Mouse (Mus musculus) heart, embryonic 13.5 days (tissue): ENCODE results near the gene Lrrn2. TPM values are rescaled to one million over a fixed set of nuclear protein-coding genes. Genes with fewer than 3 reads are reported as not detected.

Experiments
- ATAC-seq: fragments of 200-750 bp; cut with Nextera tagmentation; 2 replicates; pipeline ENCODE4 v1.8.0; 2017; ENCODE audit warnings: moderate TSS enrichment; ENCODE audit not compliant: insufficient number of reproducible peaks, low FRiP score, low TSS enrichment; ENCODE audit errors: extremely low read depth
- H3K27ac ChIP-seq: fragments of 300-500 bp; sonication (generic); replicated peaks from 2 replicates; pipeline ENCODE4 v1.5.1; 2015; ENCODE audit warnings: moderate library complexity, mild to moderate bottlenecking, inconsistent platforms
- H3K27me3 ChIP-seq: fragments of 300-500 bp; sonication (generic); replicated peaks from 2 replicates; pipeline ENCODE4 v1.6.1; 2015; ENCODE audit warnings: mild to moderate bottlenecking, inconsistent platforms
- H3K36me3 ChIP-seq: fragments of 300-500 bp; sonication (generic); 2 replicates; pipeline ENCODE4 v1.6.1; 2015; ENCODE audit warnings: mild to moderate bottlenecking, inconsistent platforms
- H3K4me1 ChIP-seq: fragments of 300-500 bp; sonication (generic); 2 replicates; pipeline ENCODE4 v1.6.1; 2015; ENCODE audit warnings: inconsistent platforms
- H3K4me2 ChIP-seq: fragments of 300-500 bp; sonication (generic); 2 replicates; pipeline ENCODE4 v1.6.1; 2015; ENCODE audit warnings: inconsistent platforms, mild to moderate bottlenecking, moderate library complexity
- H3K4me3 ChIP-seq: fragments of 300-500 bp; sonication (generic); 2 replicates; pipeline ENCODE4 v1.5.1; 2015; ENCODE audit warnings: moderate library complexity, mild to moderate bottlenecking, inconsistent platforms
- H3K9ac ChIP-seq: fragments of 300-500 bp; sonication (generic); 2 replicates; pipeline ENCODE4 v1.6.1; 2015; ENCODE audit warnings: inconsistent platforms, mild to moderate bottlenecking, moderate library complexity
- H3K9me3 ChIP-seq: fragments of 300-500 bp; sonication (generic); 2 replicates; pipeline ENCODE4 v1.6.1; 2016; ENCODE audit warnings: inconsistent platforms
- WGBS: fragments of 180-500 bp; shearing (Covaris S2); methylation state at CpG from one replicate; pipeline ENCODE4 v1.1.7; 2015; ENCODE audit warnings: mixed read lengths; 5-methylcytosine and 5-hydroxymethylcytosine counted together
- polyA plus RNA-seq: library from polyadenylated mRNA; unstranded; fragments of >200 nt; fragmentation: Nextera tagmentation; extraction: Ambion mirVana; gene quantifications from 2 replicates; pipeline ENCODE4 v1.2.1, GENCODE M21; 2015

Gene Lrrn2
- polyA plus RNA-seq, 1 experiment from 2014 or later, result 8.7 TPM

DNA sequence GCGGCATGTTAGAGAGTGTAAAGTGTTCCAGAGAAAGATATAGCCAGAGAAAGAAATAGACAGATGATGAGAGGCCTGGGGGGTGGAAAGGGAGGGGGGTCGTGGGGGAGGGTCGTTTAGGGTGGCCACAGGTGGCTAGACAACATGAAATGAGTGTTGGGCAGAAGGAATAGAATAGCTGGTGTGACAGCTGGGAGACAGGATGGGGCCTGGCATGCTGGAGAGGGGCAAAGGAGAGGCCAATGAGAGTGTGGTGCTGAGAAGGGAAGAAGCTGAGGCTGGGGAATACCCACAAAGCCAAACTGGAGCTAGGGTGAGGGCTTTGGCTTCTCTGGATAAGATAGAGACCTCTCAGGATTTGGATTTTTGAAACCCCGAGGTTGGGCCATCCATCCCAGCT lies 6.6 kb downstream of the Lrrn2 start:
- WGBS, result 53% methylated on average over 4 of the region's 4 CpGs
- no peak overlapping the region for H3K4me2 ChIP-seq
- H3K9me3 ChIP-seq, result no peaks in the 10 kb centered on the region
- no peak for ATAC-seq
- no peak overlapping the region for H3K4me3 ChIP-seq
- H3K27ac ChIP-seq, result no peak overlapping the region
- H3K36me3 ChIP-seq, result no peaks in the 10 kb centered on the region
- no peak overlapping the region for H3K9ac ChIP-seq
- H3K27me3 ChIP-seq, result peaks cover 38% of the 10 kb centered on the region
- H3K4me1 ChIP-seq, result peaks cover 35% of the 10 kb centered on the region

DNA sequence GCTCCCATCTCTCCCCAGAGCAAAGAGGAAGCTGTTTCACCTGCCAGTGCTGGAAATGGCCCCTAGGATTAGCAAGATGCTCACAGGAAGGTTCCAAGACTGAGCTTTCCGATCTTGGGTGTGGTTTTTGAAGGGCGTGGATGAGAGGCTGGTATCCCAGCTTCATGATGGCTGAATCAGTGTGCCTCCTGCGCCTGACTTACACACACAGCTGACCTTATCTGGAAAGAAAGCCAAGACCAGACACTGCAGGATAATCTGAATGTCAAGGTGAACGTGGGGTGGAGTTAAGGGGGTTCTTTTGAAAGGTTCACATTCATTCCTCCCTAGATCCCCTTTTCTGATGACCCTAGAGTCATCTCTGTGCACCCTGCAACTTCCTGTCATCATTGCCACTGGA lies 8.7 kb downstream of the Lrrn2 start:
- H3K4me2 ChIP-seq, result no peak overlapping the region
- ATAC-seq, result no peak
- whole genome bisulfite sequencing, result 67% methylated on average over 4 of the region's 4 CpGs
- H3K4me3 ChIP-seq, result no peak overlapping the region
- H3K27ac ChIP-seq, result no peak overlapping the region
- no peaks in the 10 kb centered on the region for H3K9me3 ChIP-seq
- peaks cover 35% of the 10 kb centered on the region for H3K4me1 ChIP-seq
- no peak overlapping the region for H3K9ac ChIP-seq
- peaks cover 17% of the 10 kb centered on the region; the same call in 1 of the 2 replicates for H3K27me3 ChIP-seq
- no peaks in the 10 kb centered on the region for H3K36me3 ChIP-seq

DNA sequence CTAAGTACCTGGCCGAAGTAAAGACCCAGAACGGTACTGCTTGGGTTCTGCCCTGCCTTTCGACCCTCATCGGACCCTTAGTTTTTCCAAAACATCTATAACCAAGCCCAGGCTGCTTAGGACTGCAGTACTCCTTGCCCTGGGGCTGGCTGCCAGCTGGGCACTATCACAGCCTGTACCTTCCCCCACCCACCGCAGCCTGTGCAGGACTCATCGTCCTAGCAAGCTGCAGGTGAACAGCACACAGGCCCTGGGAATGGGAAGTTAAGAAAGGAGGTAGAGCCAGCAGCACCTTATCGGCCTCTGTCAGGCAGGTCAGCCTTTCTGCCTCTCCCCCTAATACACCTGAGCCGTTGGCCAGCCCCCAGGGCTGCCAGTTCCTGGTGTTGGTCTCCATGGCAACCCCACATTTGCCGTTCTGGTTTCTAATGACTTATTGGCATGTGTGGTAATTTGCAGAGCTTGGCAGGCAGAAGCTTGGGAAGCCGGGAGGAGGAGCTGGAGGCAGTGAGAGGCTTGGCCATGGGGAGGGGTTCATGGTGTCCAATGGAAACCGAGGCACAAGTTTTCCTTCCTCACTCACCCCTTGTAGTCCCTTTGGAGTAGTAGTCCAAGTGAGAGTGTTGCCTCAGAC lies 10.2 kb downstream of the Lrrn2 start:
- no peak overlapping the region for H3K9ac ChIP-seq
- no peak for ATAC-seq
- H3K27ac ChIP-seq, result no peak overlapping the region
- H3K4me3 ChIP-seq, result no peak overlapping the region
- peaks cover 13% of the 10 kb centered on the region; the same call in 1 of the 2 replicates for H3K27me3 ChIP-seq
- no peaks in the 10 kb centered on the region for H3K9me3 ChIP-seq
- H3K4me2 ChIP-seq, result no peak overlapping the region
- peaks cover 30% of the 10 kb centered on the region for H3K4me1 ChIP-seq
- 74% methylated on average over 11 of the region's 11 CpGs for WGBS
- H3K36me3 ChIP-seq, result no peaks in the 10 kb centered on the region

DNA sequence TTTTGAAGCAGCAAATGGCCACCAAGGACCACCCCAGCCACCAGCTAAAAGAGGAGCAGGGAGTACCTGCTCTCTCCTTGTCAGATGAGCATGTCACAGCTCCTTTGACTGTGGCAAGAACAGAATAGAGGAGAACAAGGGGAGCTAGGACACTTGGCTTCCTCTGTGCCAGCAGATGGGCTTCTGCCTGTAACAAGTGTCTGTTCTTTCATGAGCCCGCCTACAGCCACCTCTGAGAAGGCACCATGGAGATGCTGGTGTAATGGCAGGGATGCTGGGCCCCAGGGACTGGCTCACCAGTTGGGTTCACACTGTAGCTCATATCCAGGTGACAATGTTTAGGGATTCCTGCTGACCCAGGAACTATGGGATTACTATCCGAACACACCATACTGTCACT lies 12.0 kb downstream of the Lrrn2 start:
- Histone ChIP-seq H3K27me3 (peaks cover 13% of the 10 kb centered on the region; the same call in 1 of the 2 replicates), H3K4me3 (no peak overlapping the region), H3K9me3 (no peaks in the 10 kb centered on the region), H3K9ac (no peak overlapping the region), H3K4me1 (peaks cover 17% of the 10 kb centered on the region), H3K4me2 (no peak overlapping the region), H3K27ac (no peak overlapping the region), H3K36me3 (no peaks in the 10 kb centered on the region)
- no peak for ATAC-seq
- WGBS, result 76% methylated on average over 2 of the region's 2 CpGs

DNA sequence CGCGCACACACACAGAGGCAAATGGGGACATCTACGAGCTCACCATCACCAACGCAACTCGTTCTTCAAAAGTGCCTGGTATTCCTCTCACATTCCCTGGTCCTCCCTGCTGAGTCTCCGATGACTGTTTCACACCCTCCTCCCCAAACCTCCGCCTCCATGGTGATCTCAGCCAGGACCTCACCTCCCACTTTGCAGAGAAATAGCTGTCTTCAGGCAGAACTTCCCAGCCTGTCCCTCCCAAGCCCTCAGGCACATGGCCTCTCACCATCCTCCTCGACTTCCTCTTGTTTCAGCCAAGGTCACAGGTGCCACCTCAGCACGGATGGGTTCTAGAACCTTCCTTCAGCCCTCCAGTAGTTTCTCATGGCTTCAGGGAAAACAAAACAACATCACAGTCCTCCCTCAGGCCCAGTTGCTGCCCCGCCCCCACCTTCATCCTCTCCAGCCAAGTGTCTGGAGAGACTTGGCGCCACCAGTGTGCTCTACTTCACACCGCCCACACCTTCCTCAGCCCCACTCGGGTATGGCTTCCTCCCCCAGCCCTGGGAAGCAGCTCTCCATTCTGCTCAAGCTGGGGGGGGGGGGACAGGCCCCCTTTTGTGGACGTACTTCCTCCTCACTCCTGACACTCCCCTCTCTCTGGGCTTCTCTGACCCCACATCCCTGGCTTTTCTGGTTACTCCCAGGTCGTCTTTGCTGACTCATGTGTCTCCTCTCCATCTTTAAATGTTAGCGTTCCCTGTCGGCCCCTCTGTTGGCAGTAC lies 13.4 kb downstream of the Lrrn2 start:
- Histone ChIP-seq H3K27me3 (0 out of 2 replicates have a peak, but pooled peaks cover 6% of the 10 kb centered on the region), H3K4me1 (peaks cover 17% of the 10 kb centered on the region), H3K4me2 (0 out of 2 replicates have a peak overlapping the region, but pooled peaks have one; percentile 2), H3K27ac (no peak overlapping the region; the same call in 1 of the 2 replicates), H3K4me3 (no peak overlapping the region), H3K9ac (no peak overlapping the region), H3K9me3 (no peaks in the 10 kb centered on the region), H3K36me3 (no peaks in the 10 kb centered on the region)
- ATAC-seq, result peak; percentile 61; the same call in 1 of the 2 replicates
- 43% methylated on average over 17 of the region's 17 CpGs for WGBS

DNA sequence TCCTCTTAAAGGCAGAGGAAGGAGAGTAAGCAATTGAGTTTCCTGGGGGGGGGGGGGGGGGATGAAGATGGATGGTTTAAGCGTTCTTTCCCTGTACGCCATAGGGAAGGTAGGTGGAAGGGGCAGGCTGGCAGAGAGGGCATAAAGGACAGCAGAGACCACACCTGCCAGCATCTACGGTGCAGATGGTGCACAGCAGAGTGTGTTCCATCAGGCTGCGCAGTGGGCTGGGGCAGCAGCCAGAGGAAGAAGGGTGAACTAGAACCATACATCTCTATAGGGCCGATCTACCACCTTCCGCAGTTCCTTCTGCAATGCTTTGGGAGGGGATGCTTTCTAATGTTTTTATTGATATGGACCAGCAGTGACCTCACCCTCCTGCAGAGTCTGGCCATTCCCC lies 19.0 kb downstream of the Lrrn2 start:
- Histone ChIP-seq H3K27ac (no peak overlapping the region), H3K27me3 (peaks cover 3% of the 10 kb centered on the region; the same call in 1 of the 2 replicates), H3K36me3 (no peaks in the 10 kb centered on the region), H3K4me3 (no peak overlapping the region), H3K4me2 (no peak overlapping the region), H3K9ac (no peak overlapping the region), H3K4me1 (peaks cover 18% of the 10 kb centered on the region), H3K9me3 (no peaks in the 10 kb centered on the region)
- no peak for ATAC-seq
- WGBS, result 80% methylated on average over 6 of the region's 6 CpGs

DNA sequence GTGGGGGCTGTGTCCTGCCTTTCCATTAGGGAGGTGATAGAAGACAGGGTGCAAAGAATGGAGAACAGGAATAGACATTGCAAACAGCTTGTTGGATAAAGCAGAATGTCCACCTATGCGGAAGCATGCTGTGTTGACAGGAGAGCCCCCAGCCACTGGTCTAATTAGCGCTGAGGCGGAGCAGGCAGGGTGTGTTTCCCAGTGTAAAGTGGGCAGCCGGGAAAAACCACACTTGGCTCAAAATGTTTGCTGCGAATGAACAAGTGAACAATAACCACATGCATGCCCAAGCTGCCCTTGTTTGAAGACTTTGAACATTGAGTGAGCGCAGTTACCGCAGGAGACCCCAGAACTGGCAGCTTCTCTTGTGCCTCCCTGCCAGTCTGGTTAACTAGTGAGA lies 19.6 kb downstream of the Lrrn2 start:
- no peak overlapping the region for H3K4me3 ChIP-seq
- no peak overlapping the region for H3K4me2 ChIP-seq
- H3K4me1 ChIP-seq, result peaks cover 12% of the 10 kb centered on the region
- no peak for ATAC-seq
- no peaks in the 10 kb centered on the region for H3K36me3 ChIP-seq
- 0 out of 2 replicates have a peak, but pooled peaks cover under 1% of the 10 kb centered on the region for H3K9me3 ChIP-seq
- H3K9ac ChIP-seq, result no peak overlapping the region
- 51% methylated on average over 7 of the region's 7 CpGs for WGBS
- H3K27ac ChIP-seq, result no peak overlapping the region
- peaks cover 3% of the 10 kb centered on the region; the same call in 1 of the 2 replicates for H3K27me3 ChIP-seq

DNA sequence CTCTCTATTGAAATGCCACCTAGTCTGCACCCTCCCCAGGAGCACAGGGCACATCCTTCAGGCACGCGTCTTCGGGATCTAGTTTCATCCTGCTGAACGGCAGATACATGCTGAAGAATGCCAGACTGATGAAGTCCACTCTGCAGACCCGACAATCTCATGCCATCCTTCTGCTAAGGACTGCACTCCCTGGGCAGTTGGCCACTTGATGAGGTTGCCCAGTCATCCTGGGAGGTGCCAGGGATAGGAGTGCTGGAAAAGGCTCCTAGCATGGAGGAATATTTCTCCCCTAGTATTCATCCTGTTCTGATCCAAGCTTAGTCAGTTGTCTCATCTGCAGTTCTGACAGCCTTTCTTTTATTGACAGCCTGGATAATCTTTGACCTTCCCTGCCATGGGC lies 20.9 kb downstream of the Lrrn2 start:
- Histone ChIP-seq H3K4me1 (peaks cover 12% of the 10 kb centered on the region), H3K9me3 (0 out of 2 replicates have a peak, but pooled peaks cover 2% of the 10 kb centered on the region), H3K4me3 (no peak overlapping the region), H3K36me3 (no peaks in the 10 kb centered on the region), H3K27me3 (peaks cover 3% of the 10 kb centered on the region; the same call in 1 of the 2 replicates), H3K4me2 (no peak overlapping the region), H3K9ac (no peak overlapping the region), H3K27ac (no peak overlapping the region)
- 77% methylated on average over 5 of the region's 5 CpGs for WGBS
- no peak for ATAC-seq

DNA sequence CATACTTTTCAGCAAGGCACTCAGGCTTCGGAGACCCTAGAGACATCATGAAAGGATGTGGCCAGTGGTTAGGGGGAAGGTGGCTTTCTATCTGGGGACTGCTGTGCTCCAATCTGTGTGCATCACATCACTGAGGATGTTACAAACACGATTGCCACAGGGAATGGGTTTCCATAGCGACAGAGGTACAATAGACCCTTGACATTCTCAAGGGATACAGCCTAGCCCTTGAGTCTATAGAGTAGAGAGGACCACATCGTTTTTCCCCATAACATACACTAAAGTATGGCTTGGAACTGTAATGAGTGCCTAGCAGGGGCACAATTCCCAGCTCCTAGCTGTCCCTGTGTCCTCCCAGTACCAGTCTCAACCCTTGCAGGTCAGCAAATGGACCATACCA lies 23.4 kb downstream of the Lrrn2 start:
- Histone ChIP-seq H3K4me3 (no peak overlapping the region), H3K4me2 (no peak overlapping the region), H3K9ac (no peak overlapping the region), H3K9me3 (0 out of 2 replicates have a peak, but pooled peaks cover 2% of the 10 kb centered on the region), H3K27ac (no peak overlapping the region), H3K36me3 (no peaks in the 10 kb centered on the region), H3K4me1 (peaks cover 12% of the 10 kb centered on the region), H3K27me3 (peaks cover 3% of the 10 kb centered on the region; the same call in 1 of the 2 replicates)
- WGBS, result 60% methylated on average over 4 of the region's 4 CpGs
- no peak for ATAC-seq

DNA sequence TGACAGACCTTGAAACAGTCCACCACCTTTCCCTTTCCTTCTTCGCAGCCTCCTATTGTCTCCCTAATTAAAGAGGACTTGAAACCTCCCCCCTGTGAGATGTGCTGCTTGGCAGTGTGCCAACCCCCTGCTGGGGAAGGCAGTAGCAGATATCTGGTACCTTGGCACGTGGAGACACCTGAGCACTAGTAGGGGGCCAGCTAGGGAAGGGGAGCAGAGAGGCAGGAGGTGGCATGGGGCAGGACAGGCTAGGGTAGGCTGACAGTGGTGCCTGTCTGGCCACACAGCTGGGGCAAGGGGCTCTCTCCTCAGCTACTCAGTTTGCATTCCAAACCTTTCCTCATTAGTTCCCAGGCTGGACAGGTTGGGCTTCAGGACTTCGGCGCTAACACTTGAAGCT lies 29.0 kb downstream of the Lrrn2 start:
- Histone ChIP-seq H3K9ac (no peak overlapping the region), H3K4me2 (no peak overlapping the region), H3K9me3 (0 out of 2 replicates have a peak, but pooled peaks cover 2% of the 10 kb centered on the region), H3K27me3 (no peaks in the 10 kb centered on the region), H3K4me3 (no peak overlapping the region), H3K27ac (no peak overlapping the region), H3K36me3 (no peaks in the 10 kb centered on the region), H3K4me1 (no peaks in the 10 kb centered on the region)
- WGBS, result 65% methylated on average over 4 of the region's 4 CpGs
- no peak for ATAC-seq

DNA sequence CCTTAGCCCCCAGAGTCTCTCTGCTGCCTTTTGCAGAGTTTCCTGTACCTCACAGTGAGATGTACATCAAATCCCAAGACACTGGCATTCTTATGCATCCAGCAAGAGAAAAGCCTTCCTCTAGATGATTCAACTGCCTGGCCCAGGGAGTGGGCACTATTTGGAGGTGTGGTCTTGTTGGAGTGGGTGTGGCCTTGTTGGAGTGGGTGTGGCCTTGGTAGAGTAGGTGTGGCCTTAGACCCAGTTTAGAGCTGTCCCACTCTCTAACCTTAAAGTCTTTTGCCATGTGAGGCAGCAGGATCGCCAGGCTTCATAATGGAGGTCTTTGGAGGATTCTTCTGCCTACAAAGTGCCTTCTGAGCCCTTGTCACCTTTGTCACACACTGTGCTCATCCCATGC lies 29.9 kb downstream of the Lrrn2 start:
- 75% methylated on average over 1 of the region's 1 CpGs for WGBS
- Histone ChIP-seq H3K27me3 (no peaks in the 10 kb centered on the region), H3K4me3 (no peak overlapping the region), H3K4me1 (no peaks in the 10 kb centered on the region), H3K36me3 (no peaks in the 10 kb centered on the region), H3K4me2 (no peak overlapping the region), H3K9ac (no peak overlapping the region), H3K27ac (no peak overlapping the region), H3K9me3 (no peaks in the 10 kb centered on the region)
- no peak for ATAC-seq
